Mouse (Mus musculus): Measurements from ENCODE around the gene Tsg101.

GRCm38 (mm10) chr7:46853365-46853764, 66.4 kb downstream of the Tsg101 start:
- TF ChIP-seq CTCF (conservative IDR thresholded peaks at IDR 0.05; ENCODE audit: insufficient read depth, insufficient read length, low read depth, low read length), result no peak
- TF ChIP-seq POLR2A (IDR thresholded peaks at IDR 0.05; ENCODE audit: low read depth, low read length), result no peak

All from kidney, adult 2 months (tissue).